Mouse (Mus musculus): Measurements from ENCODE around the gene Ggps1. TPM values are rescaled to one million over a fixed set of nuclear protein-coding genes. Genes with fewer than 3 reads are reported as not detected.

Ggps1 gene
- polyA plus RNA-seq, 1 experiment from 2014 or later: 48.4 TPM

DNA sequence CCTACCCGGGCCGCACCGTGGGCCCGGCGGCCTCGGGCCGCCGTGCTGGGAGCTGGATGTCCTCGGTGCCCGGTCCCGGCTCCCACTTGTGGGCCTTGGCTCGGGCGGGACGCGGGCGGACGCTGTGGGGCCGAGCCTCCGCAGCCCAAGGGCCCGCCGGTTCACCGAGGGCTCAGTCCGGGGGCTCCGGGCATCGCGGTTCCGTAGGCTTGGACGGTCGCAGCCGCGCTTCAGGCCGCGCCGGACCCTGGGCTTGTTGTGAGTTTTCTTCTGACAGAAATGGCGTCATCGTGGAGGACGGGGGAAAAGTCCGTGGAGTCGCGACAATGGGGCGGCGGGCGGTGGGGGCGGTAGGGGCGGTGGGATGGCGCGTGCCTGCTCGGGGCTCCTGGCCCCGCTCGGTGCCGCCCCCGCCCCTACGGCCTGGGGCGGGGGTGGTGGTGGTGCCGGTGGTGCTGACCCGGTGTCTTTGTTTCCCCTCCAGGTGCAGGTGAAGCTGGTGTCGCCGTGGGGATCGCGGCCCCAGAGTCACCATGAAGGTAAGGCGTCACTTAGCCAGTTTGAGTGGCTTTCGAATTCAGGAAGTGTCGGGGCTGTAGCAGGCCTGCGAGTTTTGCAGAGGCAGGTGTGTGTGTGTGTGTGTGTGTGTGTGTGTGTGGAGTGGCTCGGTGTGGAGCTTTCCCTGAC is 1.2 kb upstream of the Ggps1 start:
- no peak for ATAC-seq (ENCODE audit: insufficient number of reproducible peaks, low FRiP score, low TSS enrichment, low read depth)
- Histone ChIP-seq H3K4me3 (peak overlapping the region; percentile 98), H3K4me2 (peak overlapping the region; percentile 59), H3K27ac (peak overlapping the region; percentile 99), H3K9ac (peak overlapping the region; percentile 98), H3K36me3 (no peaks in the 10 kb centered on the region), H3K27me3 (no peaks in the 10 kb centered on the region), H3K9me3 (no peaks in the 10 kb centered on the region), H3K4me1 (peaks cover 10% of the 10 kb centered on the region; the same call in 1 of the 2 replicates)
- under 1% methylated on average over 57 of the region's 65 CpGs for WGBS

- peak; percentile 17 for ATAC-seq (ENCODE audit: insufficient number of reproducible peaks, low FRiP score, low TSS enrichment, low read depth)
- no peaks in the 10 kb centered on the region for H3K9me3 ChIP-seq
- H3K9ac ChIP-seq: peak overlapping the region; percentile 98
- peak overlapping the region; percentile 99 for H3K27ac ChIP-seq
- H3K36me3 ChIP-seq: 0 out of 2 replicates have a peak, but pooled peaks cover 4% of the 10 kb centered on the region
- H3K4me2 ChIP-seq: peak overlapping the region; percentile 59
- no peaks in the 10 kb centered on the region for H3K27me3 ChIP-seq
- peak overlapping the region; percentile 98 for H3K4me3 ChIP-seq
- WGBS: under 1% methylated on average over 27 of the region's 31 CpGs
- peaks cover 10% of the 10 kb centered on the region; the same call in 1 of the 2 replicates for H3K4me1 ChIP-seq
Observed at GRCm38 (mm10) chr13:14063942-14064271, 619 bp upstream of the Ggps1 start.

DNA sequence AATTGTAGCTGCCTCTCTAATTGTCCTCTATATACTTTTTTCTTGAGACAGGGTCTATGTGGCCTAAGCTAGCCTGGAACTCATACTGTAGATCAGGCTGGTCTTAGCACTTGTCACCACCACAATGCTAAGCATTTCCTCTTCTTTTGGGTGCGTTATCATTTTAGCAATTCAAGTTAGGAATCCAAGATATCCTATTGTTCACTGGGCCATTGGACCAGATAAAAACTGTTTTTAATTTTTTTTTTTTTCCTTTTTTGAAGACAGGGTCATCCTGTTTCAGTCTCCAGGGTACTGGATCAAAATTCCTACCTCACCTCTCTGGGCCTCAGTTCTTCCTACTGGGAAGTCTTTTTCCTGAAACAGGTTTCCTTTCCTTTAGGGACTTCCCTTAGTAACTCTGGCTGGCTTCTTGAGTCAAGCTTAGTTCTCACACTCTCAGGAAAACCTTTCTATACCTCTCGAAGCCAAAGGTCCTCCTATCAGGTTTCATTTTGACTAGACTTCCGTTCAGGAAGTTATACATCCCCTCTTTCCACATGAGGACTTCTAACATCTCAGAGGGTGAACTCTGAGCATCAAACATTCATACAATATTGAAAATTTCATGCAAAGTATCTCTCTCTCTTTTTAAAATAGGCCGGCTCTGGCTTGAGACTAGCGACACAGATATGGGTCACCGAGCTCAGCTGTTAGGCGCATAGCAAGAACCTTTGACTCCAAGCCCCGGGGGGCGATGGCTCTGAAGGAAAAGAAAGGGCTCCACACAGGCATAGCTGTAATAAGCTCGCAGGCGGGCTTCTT is 877 bp downstream of the Ggps1 start:
- Histone ChIP-seq H3K9ac (peak overlapping the region; percentile 80), H3K27me3 (no peaks in the 10 kb centered on the region), H3K9me3 (no peaks in the 10 kb centered on the region), H3K27ac (peak overlapping the region; percentile 96), H3K4me3 (peak overlapping the region; percentile 98), H3K4me2 (peak overlapping the region; percentile 62), H3K36me3 (peaks cover 7% of the 10 kb centered on the region), H3K4me1 (peaks cover 10% of the 10 kb centered on the region; the same call in 1 of the 2 replicates)
- 5% methylated on average over 11 of the region's 11 CpGs for WGBS
- ATAC-seq (ENCODE audit: insufficient number of reproducible peaks, low FRiP score, low TSS enrichment, low read depth): no peak

- Histone ChIP-seq H3K9me3 (no peaks in the 10 kb centered on the region), H3K27ac (no peak overlapping the region), H3K4me2 (no peak overlapping the region), H3K4me3 (no peak overlapping the region), H3K9ac (no peak overlapping the region), H3K36me3 (peaks cover 26% of the 10 kb centered on the region), H3K4me1 (peaks cover 10% of the 10 kb centered on the region; the same call in 1 of the 2 replicates), H3K27me3 (no peaks in the 10 kb centered on the region)
- ATAC-seq (ENCODE audit: insufficient number of reproducible peaks, low FRiP score, low TSS enrichment, low read depth): no peak
Observed at GRCm38 (mm10) chr13:14059582-14059981, 3.7 kb downstream of the Ggps1 start.

DNA sequence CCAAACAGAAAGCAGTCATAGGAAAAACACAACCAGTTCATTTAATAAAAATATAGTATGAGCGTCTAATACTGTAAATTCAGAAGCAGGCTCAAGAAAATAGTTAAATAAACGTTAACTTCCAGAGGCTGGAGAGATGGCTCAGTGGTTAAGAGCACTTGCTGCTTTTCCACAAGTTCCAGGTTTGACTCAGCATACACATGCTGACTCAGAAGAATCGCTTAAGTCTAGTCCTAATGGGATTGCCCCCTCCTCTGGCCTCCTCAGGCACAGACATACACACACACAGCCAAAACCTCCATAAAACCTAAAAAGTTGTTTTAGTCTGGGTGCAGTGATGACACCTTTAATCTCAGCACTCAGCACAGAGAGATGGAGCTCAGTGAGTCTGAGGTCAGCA is 6.5 kb downstream of the Ggps1 start:
- no peaks in the 10 kb centered on the region for H3K27me3 ChIP-seq
- ATAC-seq (ENCODE audit: insufficient number of reproducible peaks, low FRiP score, low TSS enrichment, low read depth): no peak
- H3K27ac ChIP-seq: no peak overlapping the region
- H3K4me3 ChIP-seq: no peak overlapping the region
- H3K4me2 ChIP-seq: no peak overlapping the region
- H3K36me3 ChIP-seq: peaks cover 50% of the 10 kb centered on the region
- 85% methylated on average over 3 of the region's 3 CpGs for WGBS
- no peaks in the 10 kb centered on the region for H3K9me3 ChIP-seq
- no peak overlapping the region for H3K9ac ChIP-seq
- peaks cover 5% of the 10 kb centered on the region; the same call in 1 of the 2 replicates for H3K4me1 ChIP-seq

- Histone ChIP-seq H3K4me3 (no peak overlapping the region), H3K4me2 (no peak overlapping the region), H3K4me1 (no peaks in the 10 kb centered on the region), H3K9me3 (no peaks in the 10 kb centered on the region), H3K9ac (no peak overlapping the region), H3K27ac (no peak overlapping the region), H3K36me3 (peaks cover 68% of the 10 kb centered on the region), H3K27me3 (no peaks in the 10 kb centered on the region)
- no peak for ATAC-seq (ENCODE audit: insufficient number of reproducible peaks, low FRiP score, low TSS enrichment, low read depth)
- 84% methylated on average over 1 of the region's 1 CpGs for WGBS
Observed at GRCm38 (mm10) chr13:14049878-14050277, 13.4 kb downstream of the Ggps1 start.

DNA sequence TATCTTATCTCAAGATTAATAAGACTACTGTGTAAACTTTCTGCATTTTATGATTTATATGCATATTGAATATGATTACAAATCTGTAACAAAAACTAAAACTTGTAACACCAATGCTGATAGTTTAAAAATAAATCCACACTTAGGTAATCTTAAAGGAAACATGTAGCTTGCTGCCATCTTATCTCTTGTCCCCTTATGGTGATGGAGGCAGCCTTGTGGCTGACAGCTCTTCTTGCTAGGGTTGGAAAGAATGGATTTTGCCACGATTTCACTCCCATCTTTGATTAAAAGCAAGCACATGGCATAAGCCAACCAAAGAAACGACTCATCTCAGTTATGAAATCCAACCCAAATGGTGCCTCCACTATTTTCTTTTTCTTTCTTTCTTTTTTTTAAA is 18.8 kb downstream of the Ggps1 start:
- WGBS: 76% methylated on average over 2 of the region's 2 CpGs
- no peaks in the 10 kb centered on the region for H3K9me3 ChIP-seq
- no peak overlapping the region for H3K4me3 ChIP-seq
- peaks cover 6% of the 10 kb centered on the region for H3K4me1 ChIP-seq
- peaks cover 25% of the 10 kb centered on the region for H3K36me3 ChIP-seq
- no peak overlapping the region for H3K9ac ChIP-seq
- no peaks in the 10 kb centered on the region for H3K27me3 ChIP-seq
- H3K27ac ChIP-seq: no peak overlapping the region
- ATAC-seq (ENCODE audit: insufficient number of reproducible peaks, low FRiP score, low TSS enrichment, low read depth): no peak
- H3K4me2 ChIP-seq: no peak overlapping the region

DNA sequence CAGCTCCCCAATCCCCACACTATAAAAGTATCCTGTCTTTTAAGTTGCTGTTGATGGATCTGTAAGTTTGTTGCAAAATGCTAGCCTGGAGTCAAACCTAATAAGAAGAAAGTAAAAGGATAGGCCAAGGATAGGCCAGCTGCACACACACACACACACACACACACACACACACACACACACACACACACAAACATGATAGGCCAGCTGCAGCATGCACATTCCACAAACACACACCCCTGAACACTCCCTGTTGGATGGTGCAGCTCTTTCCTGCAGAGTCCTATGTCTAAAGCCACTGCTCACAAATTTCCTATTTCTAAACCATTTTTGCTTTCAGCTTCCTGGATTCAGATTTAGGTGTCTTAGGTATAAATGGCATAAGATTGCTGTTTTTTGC is 19.4 kb downstream of the Ggps1 start:
- H3K4me2 ChIP-seq: no peak overlapping the region
- peaks cover 18% of the 10 kb centered on the region for H3K36me3 ChIP-seq
- peaks cover 6% of the 10 kb centered on the region for H3K4me1 ChIP-seq
- H3K9ac ChIP-seq: no peak overlapping the region
- no peak overlapping the region for H3K4me3 ChIP-seq
- no peak for ATAC-seq (ENCODE audit: insufficient number of reproducible peaks, low FRiP score, low TSS enrichment, low read depth)
- no peaks in the 10 kb centered on the region for H3K27me3 ChIP-seq
- no peaks in the 10 kb centered on the region for H3K9me3 ChIP-seq
- no peak overlapping the region for H3K27ac ChIP-seq

DNA sequence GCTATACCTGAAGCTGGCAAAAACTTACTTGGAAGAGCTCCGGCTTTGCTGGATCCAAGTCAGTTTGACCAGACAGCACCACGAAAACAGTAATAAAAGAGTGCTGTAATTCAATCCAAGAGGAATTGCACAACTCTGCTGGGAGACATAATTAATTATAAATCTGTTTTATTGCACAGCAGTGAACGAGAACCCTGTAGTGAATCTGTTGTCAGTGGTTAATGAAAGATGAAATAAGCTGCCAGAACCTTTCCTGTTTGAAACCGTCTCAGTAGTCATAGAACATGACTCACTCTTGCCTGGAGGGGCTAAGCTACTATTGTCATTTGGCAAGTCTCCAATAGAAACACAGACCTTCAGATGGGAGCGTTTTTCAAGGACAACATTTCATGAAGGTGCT is 23.1 kb downstream of the Ggps1 start:
- no peaks in the 10 kb centered on the region for H3K36me3 ChIP-seq
- 19% methylated on average over 5 of the region's 5 CpGs for WGBS
- peak overlapping the region; percentile 83 for H3K4me2 ChIP-seq
- H3K9me3 ChIP-seq: no peaks in the 10 kb centered on the region
- H3K27ac ChIP-seq: peak overlapping the region; percentile 99
- peaks cover 11% of the 10 kb centered on the region for H3K4me1 ChIP-seq
- ATAC-seq (ENCODE audit: insufficient number of reproducible peaks, low FRiP score, low TSS enrichment, low read depth): no peak
- H3K27me3 ChIP-seq: no peaks in the 10 kb centered on the region
- peak overlapping the region; percentile 71 for H3K4me3 ChIP-seq
- peak overlapping the region; percentile 68 for H3K9ac ChIP-seq

GRCm38 (mm10) chr13:14039292-14039965 is 23.9 kb downstream of the Ggps1 start, which contains the start of gene Tbce:
Gene Tbce (minus strand): TSS chr13:14039638.
- H3K36me3 ChIP-seq: no peaks in the 10 kb centered on the region
- peaks cover 11% of the 10 kb centered on the region for H3K4me1 ChIP-seq
- peak; percentile 92 for ATAC-seq (ENCODE audit: insufficient number of reproducible peaks, low FRiP score, low TSS enrichment, low read depth)
- WGBS: under 1% methylated on average over 35 of the region's 35 CpGs
- H3K9me3 ChIP-seq: no peaks in the 10 kb centered on the region
- peak within 1 kb of the TSS; percentile 99 for H3K27ac ChIP-seq
- peak within 1 kb of the TSS; percentile 83 for H3K4me2 ChIP-seq
- H3K9ac ChIP-seq: peak within 1 kb of the TSS; percentile 68
- no peaks in the 10 kb centered on the region for H3K27me3 ChIP-seq
- H3K4me3 ChIP-seq: peak within 1 kb of the TSS; percentile 71

GRCm38 (mm10) chr13:14038911-14039291 is 24.4 kb downstream of the Ggps1 start:
- Histone ChIP-seq H3K27me3 (no peaks in the 10 kb centered on the region), H3K9ac (peak overlapping the region; percentile 68), H3K4me2 (peak overlapping the region; percentile 83), H3K4me1 (peaks cover 11% of the 10 kb centered on the region), H3K27ac (peak overlapping the region; percentile 99; the same call in 1 of the 2 replicates), H3K36me3 (no peaks in the 10 kb centered on the region), H3K9me3 (no peaks in the 10 kb centered on the region), H3K4me3 (peak overlapping the region; percentile 71)
- peak; percentile 16; the same call in 1 of the 2 replicates for ATAC-seq (ENCODE audit: insufficient number of reproducible peaks, low FRiP score, low TSS enrichment, low read depth)
- WGBS: 4% methylated on average over 8 of the region's 8 CpGs
